Mouse (Mus musculus) hindbrain, postnatal 0 days (tissue): ENCODE measurements around the gene Efcab12. TPM values are rescaled to one million over a fixed set of nuclear protein-coding genes. Genes with fewer than 3 reads are reported as not detected.

Experiments used
- ATAC-seq: fragments of 200-750 bp; cut with Nextera tagmentation; 2 replicates; pipeline ENCODE4 v1.8.0; 2017; ENCODE audit warnings: mild to moderate bottlenecking, moderate TSS enrichment, moderate library complexity
- DNase-seq: peaks from one replicate; pipeline ENCODE4 v3.0.0-alpha.2; 2015; ENCODE audit warnings: low spot score
- H3K27ac ChIP-seq: fragments of 300-500 bp; sonication (generic); 2 replicates; pipeline ENCODE4 v1.5.1; 2014; ENCODE audit warnings: mild to moderate bottlenecking
- H3K27me3 ChIP-seq: fragments of 300-500 bp; sonication (generic); 2 replicates; pipeline ENCODE4 v1.6.1; 2014; ENCODE audit warnings: low read length, mixed read lengths; ENCODE audit not compliant: insufficient read depth
- H3K36me3 ChIP-seq: fragments of 300-500 bp; sonication (generic); 2 replicates; pipeline ENCODE4 v1.6.1; 2014; ENCODE audit warnings: low read length, mixed read lengths; ENCODE audit not compliant: insufficient read depth
- H3K4me1 ChIP-seq: fragments of 300-500 bp; sonication (generic); 2 replicates; pipeline ENCODE4 v1.6.1; 2014; ENCODE audit warnings: antibody characterized with exemption, low read length, mixed read lengths; ENCODE audit not compliant: insufficient read depth
- H3K4me2 ChIP-seq: fragments of 300-500 bp; sonication (generic); 2 replicates; pipeline ENCODE4 v1.6.1; 2014; ENCODE audit warnings: low read depth, mild to moderate bottlenecking, low read length, moderate library complexity, mixed read lengths
- H3K4me3 ChIP-seq: fragments of 300-500 bp; sonication (generic); 2 replicates; pipeline ENCODE4 v1.5.1; 2014; ENCODE audit warnings: low read length
- H3K9ac ChIP-seq: fragments of 300-500 bp; sonication (generic); replicated peaks from 2 replicates; pipeline ENCODE4 v1.6.1; 2014; ENCODE audit warnings: mild to moderate bottlenecking, low read length, moderate library complexity, mixed read lengths
- H3K9me3 ChIP-seq: fragments of 300-500 bp; sonication (generic); 2 replicates; pipeline ENCODE4 v1.6.1; 2016; ENCODE audit warnings: low read length, mixed read lengths
- CTCF ChIP-seq: IDR thresholded peaks from 2 replicates; pipeline ENCODE4 v1.5.1; 2016; ENCODE audit warnings: antibody characterized with exemption, control low read depth, low read depth
- WGBS: fragments of 180-500 bp; shearing (Covaris S2); extraction: QIAGEN DNeasy Blood & Tissue Kit; methylation state at CpG from one replicate; pipeline ENCODE4 v1.1.7; 2014; 5-methylcytosine and 5-hydroxymethylcytosine counted together
- polyA plus RNA-seq: library from polyadenylated mRNA; unstranded; fragments of >200 nt; fragmentation: Nextera tagmentation; extraction: Ambion mirVana; gene quantifications from 2 replicates; pipeline ENCODE4 v1.2.1, GENCODE M21; 2015
- total RNA-seq: library from RNA; depleted of rRNA; stranded (reverse); fragments of >200 nt; gene quantifications from 2 replicates; pipeline ENCODE4 v1.2.3, GENCODE M21; 2014

Efcab12 gene
- total and polyA plus RNA-seq, 2 experiments from 2014 or later: 1.6 to 2.4 TPM

GRCm38 (mm10) chr6:115853985-115854384, 15.8 kb upstream of the Efcab12 start:
- Histone ChIP-seq H3K36me3 (no peaks in the 10 kb centered on the region), H3K4me2 (peak overlapping the region; percentile 82), H3K4me3 (peak overlapping the region; percentile 66), H3K27me3 (no peaks in the 10 kb centered on the region), H3K9me3 (no peaks in the 10 kb centered on the region), H3K9ac (peak overlapping the region; percentile 46), H3K27ac (peak overlapping the region; percentile 86), H3K4me1 (0 out of 2 replicates have a peak, but pooled peaks cover 8% of the 10 kb centered on the region)
- ATAC-seq: no peak
- WGBS: 37% methylated on average over 7 of the region's 7 CpGs
- TF ChIP-seq CTCF: no peak
- no peak for DNase-seq

DNA sequence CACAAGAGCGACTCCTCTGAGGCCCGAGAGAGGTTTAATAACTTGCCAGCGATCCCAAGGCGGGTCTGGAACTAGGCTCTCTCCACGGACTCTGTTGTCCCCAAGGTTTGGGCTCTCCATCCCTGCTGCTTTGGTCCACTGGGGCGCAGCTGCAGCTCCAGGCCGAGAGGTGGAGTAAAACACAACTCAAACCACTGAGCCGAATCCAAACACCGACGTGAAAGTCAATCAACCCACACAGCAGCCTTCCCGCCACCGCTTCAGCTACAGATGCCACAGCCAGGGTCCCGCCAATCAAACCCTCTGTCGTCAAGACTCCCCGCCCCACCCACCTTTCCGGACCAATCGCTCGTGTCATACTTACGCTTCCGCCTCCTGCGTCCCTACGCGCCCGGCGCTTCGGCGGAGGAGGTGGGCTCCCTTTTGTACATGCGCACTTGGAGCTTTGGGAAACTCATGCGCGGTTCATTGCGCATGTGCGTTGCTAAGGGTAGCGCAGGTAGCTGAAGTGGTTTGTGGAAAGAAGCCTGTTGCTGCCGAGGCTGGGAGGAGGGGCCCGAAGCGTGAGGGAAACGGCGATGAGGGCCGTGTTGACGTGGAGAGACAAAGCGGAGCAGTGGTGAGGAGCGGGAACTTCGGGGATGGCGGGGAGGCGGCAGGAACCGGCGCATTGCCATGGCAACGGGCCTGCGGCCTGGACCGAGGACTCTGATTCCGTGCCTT, 15.0 kb upstream of the Efcab12 start, which contains the start of the genes Mbd4 and Ift122:
Gene Mbd4, minus strand, starts transcription at position 281 of the 723 bp plus-strand sequence.
Gene Ift122, plus strand, starts transcription at position 380 of the 723 bp plus-strand sequence.
- peak; percentile 50 for TF ChIP-seq CTCF

GRCm38 (mm10) chr6:115852446-115853090, 14.4 kb upstream of the Efcab12 start:
- TF ChIP-seq CTCF: no peak
- ATAC-seq (no peak), DNase-seq (no peak)
- Histone ChIP-seq H3K4me2 (peak overlapping the region; percentile 82), H3K4me3 (peak overlapping the region; percentile 66), H3K9ac (peak overlapping the region; percentile 47), H3K27me3 (no peaks in the 10 kb centered on the region), H3K4me1 (0 out of 2 replicates have a peak, but pooled peaks cover 8% of the 10 kb centered on the region), H3K9me3 (no peaks in the 10 kb centered on the region), H3K36me3 (no peaks in the 10 kb centered on the region), H3K27ac (peak overlapping the region; percentile 86)
- WGBS: 6% methylated on average over 20 of the region's 20 CpGs

More for the DNA sequence above, 15.0 kb upstream of the Efcab12 start, which contains the start of the genes Mbd4 and Ift122:
- Histone ChIP-seq H3K27me3 (no peaks in the 10 kb centered on the region), H3K4me3 (peak within 1 kb of the TSS; percentile 66), H3K9ac (peak within 1 kb of the TSS; percentile 47), H3K36me3 (no peaks in the 10 kb centered on the region), H3K9me3 (no peaks in the 10 kb centered on the region), H3K4me1 (0 out of 2 replicates have a peak, but pooled peaks cover 8% of the 10 kb centered on the region), H3K4me2 (peak within 1 kb of the TSS; percentile 82), H3K27ac (peak within 1 kb of the TSS; percentile 86)
- DNase-seq (peak; percentile 100), ATAC-seq (peak; percentile 99)
- WGBS: under 1% methylated on average over 51 of the region's 51 CpGs

GRCm38 (mm10) chr6:115848598-115849304, 10.5 kb upstream of the Efcab12 start:
- Histone ChIP-seq H3K4me1 (0 out of 2 replicates have a peak, but pooled peaks cover 8% of the 10 kb centered on the region), H3K27me3 (no peaks in the 10 kb centered on the region), H3K4me3 (no peak overlapping the region), H3K9me3 (no peaks in the 10 kb centered on the region), H3K4me2 (no peak overlapping the region), H3K9ac (no peak overlapping the region), H3K27ac (no peak overlapping the region), H3K36me3 (peaks cover 6% of the 10 kb centered on the region; the same call in 1 of the 2 replicates)
- 92% methylated on average over 10 of the region's 10 CpGs for WGBS
- no peak for DNase-seq
- TF ChIP-seq CTCF: no peak
- no peak for ATAC-seq

DNA sequence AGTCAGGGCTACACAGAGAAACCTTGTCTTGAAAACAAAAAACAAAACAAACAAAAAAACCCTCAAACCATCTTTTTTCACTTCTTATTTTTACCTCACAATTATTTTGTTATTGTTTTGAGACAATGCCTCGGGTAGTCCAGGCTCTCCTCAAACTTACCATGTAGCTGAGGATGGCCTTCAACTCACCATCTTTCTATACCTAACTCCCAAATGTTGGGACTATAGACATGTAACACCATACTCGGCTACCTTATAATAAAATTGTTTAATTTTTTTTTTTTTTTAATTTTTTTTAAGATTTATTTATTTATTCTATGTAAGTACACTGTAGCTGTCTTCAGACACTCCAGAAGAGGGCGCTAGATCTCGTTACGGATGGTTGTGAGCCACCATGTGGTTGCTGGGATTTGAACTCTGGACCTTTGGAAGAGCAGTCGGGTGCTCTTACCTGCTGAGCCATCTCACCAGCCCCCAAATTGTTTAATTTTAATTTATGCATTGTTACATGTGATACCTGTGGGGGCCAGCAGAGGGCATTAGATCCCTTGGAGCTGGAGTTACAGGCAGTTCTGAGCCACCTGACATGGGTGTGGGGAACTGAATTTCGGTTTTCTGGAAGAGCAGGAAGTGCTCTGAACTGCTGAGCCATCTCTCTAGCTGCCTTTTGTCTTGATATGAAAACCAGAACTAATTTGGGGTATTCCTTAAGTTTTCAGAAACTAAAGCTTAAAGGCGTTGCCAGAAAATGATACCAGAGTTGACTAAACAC, 8.6 kb upstream of the Efcab12 start:
- WGBS: 40% methylated on average over 7 of the region's 8 CpGs
- H3K36me3 ChIP-seq: peaks cover 7% of the 10 kb centered on the region; the same call in 1 of the 2 replicates
- H3K9me3 ChIP-seq: no peaks in the 10 kb centered on the region
- ATAC-seq (peak; percentile 68; the same call in 1 of the 2 replicates), DNase-seq (peak; percentile 68)
- no peak overlapping the region for H3K4me2 ChIP-seq
- H3K9ac ChIP-seq: no peak overlapping the region
- no peaks in the 10 kb centered on the region for H3K27me3 ChIP-seq
- no peaks in the 10 kb centered on the region for H3K4me1 ChIP-seq
- peak; percentile 71 for TF ChIP-seq CTCF
- no peak overlapping the region for H3K4me3 ChIP-seq
- no peak overlapping the region for H3K27ac ChIP-seq

- H3K4me2 ChIP-seq: no peak overlapping the region
- no peaks in the 10 kb centered on the region for H3K9me3 ChIP-seq
- H3K9ac ChIP-seq: no peak overlapping the region
- TF ChIP-seq CTCF: no peak
- peaks cover 7% of the 10 kb centered on the region; the same call in 1 of the 2 replicates for H3K36me3 ChIP-seq
- WGBS: 96% methylated on average over 4 of the region's 4 CpGs
- no peaks in the 10 kb centered on the region for H3K4me1 ChIP-seq
- no peaks in the 10 kb centered on the region for H3K27me3 ChIP-seq
- DNase-seq (no peak), ATAC-seq (no peak)
- no peak overlapping the region for H3K27ac ChIP-seq
- H3K4me3 ChIP-seq: no peak overlapping the region
Measured at GRCm38 (mm10) chr6:115845006-115845405, 6.8 kb upstream of the Efcab12 start.
